In genomic region chr7:28490903-28491302, GRCm38 (mm10) we compare ENCODE assay signal across 10 mouse cellular contexts. TPM values are rescaled to one million over a fixed set of nuclear protein-coding genes. Genes with fewer than 3 reads are reported as not detected.
DNase-seq lines count a peak whose midpoint lies in the region; ATAC-seq and TF ChIP-seq lines count a peak whose summit lies in the region.
"Had no signal": no experiment of that assay in that cellular context is flagged by ENCODE, and none has a peak within 500 bp of the region (broad histone marks: within the 10 kb centered on the region; RNA-seq: fewer than 3 reads in every experiment).

No protein-coding gene starts in this region.

- 0 out of 2 replicates have a peak overlapping the region, but pooled peaks have one; percentile 19 for H3K4me2 ChIP-seq in heart, embryonic 14.5 days (ENCODE audit: low read length)
- H3K4me2 ChIP-seq in limb, embryonic 12.5 days, result peak overlapping the region; percentile 27

- no peaks in the 10 kb centered on the region for H3K36me3 ChIP-seq in heart, embryonic 14.5 days (ENCODE audit: control insufficient read depth, insufficient read depth, low read length)
- H3K36me3 ChIP-seq in heart, adult 2 months (ENCODE audit: control insufficient read depth, insufficient read depth, low read length), result no peaks in the 10 kb centered on the region
- H3K36me3 ChIP-seq in ES-Bruce4 (ENCODE audit: control insufficient read depth, insufficient read depth, low read length, poor library complexity, severe bottlenecking), result no peaks in the 10 kb centered on the region
- no peaks in the 10 kb centered on the region for H3K36me3 ChIP-seq in embryonic facial prominence, embryonic 10.5 days (replicated peaks)
- H3K36me3 ChIP-seq in limb, embryonic 12.5 days, result no peaks in the 10 kb centered on the region

- no peak for TF ChIP-seq POLR2A in heart, adult 2 months (IDR thresholded peaks at IDR 0.05; ENCODE audit: insufficient read depth, low read depth, low read length)
- no peak for TF ChIP-seq POLR2A in ES-Bruce4 (IDR thresholded peaks at IDR 0.05; ENCODE audit: insufficient read depth, low read length)

- 33% methylated on average over 14 of the region's 14 CpGs for WGBS in heart, embryonic 14.5 days
- WGBS in heart, adult 2 months, result 32% methylated on average over 14 of the region's 14 CpGs
- WGBS in embryonic facial prominence, embryonic 10.5 days, result 30% methylated on average over 14 of the region's 14 CpGs
- WGBS in limb, embryonic 12.5 days, result 23% methylated on average over 14 of the region's 14 CpGs

- no peak for TF ChIP-seq CTCF in heart, adult 2 months (IDR thresholded peaks at IDR 0.05)
- no peak for TF ChIP-seq CTCF in ES-Bruce4 (IDR thresholded peaks at IDR 0.05; ENCODE audit: low read depth, low read length)

- no peak overlapping the region for H3K4me3 ChIP-seq in heart, embryonic 14.5 days (ENCODE audit: control insufficient read depth in 1 of 2, insufficient read depth in 1 of 2, low read depth in 1 of 2, low read length in 2 of 2)
- no peak overlapping the region for H3K4me3 ChIP-seq in heart, adult 2 months
- peak overlapping the region; percentile 78 for H3K4me3 ChIP-seq in ES-Bruce4 (ENCODE audit: low read depth, low read length)
- peak overlapping the region; percentile 8; the same call in 1 of the 2 replicates for H3K4me3 ChIP-seq in embryonic facial prominence, embryonic 10.5 days
- H3K4me3 ChIP-seq in limb, embryonic 12.5 days (replicated peaks), result no peak overlapping the region

- no peak overlapping the region for H3K27ac ChIP-seq in heart, embryonic 14.5 days (replicated peaks in 1 of 2; ENCODE audit: control insufficient read depth in 1 of 2, insufficient read depth in 1 of 2, low read depth in 2 of 2, low read length in 2 of 2)
- no peak overlapping the region for H3K27ac ChIP-seq in heart, adult 2 months
- 0 out of 2 replicates have a peak overlapping the region, but pooled peaks have one; percentile 36 for H3K27ac ChIP-seq in ES-Bruce4 (ENCODE audit: insufficient read depth, low read length)
- H3K27ac ChIP-seq in embryonic facial prominence, embryonic 10.5 days (replicated peaks), result no peak overlapping the region
- no peak overlapping the region for H3K27ac ChIP-seq in limb, embryonic 12.5 days

- no peaks in the 10 kb centered on the region for H3K79me2 ChIP-seq in heart, adult 2 months (replicated peaks; ENCODE audit: control insufficient read depth, insufficient read depth, low read length)

- ATAC-seq in heart, embryonic 14.5 days (ENCODE audit: insufficient number of reproducible peaks, insufficient read depth, low FRiP score, low read depth), result no peak
- ATAC-seq in limb, embryonic 12.5 days (ENCODE audit: insufficient number of reproducible peaks, insufficient read depth, low FRiP score, low TSS enrichment, low read depth), result no peak
- ATAC-seq: Patski had no signal

- no peaks in the 10 kb centered on the region for H3K9me3 ChIP-seq in heart, embryonic 14.5 days (ENCODE audit: control insufficient read depth, low read length)
- no peaks in the 10 kb centered on the region for H3K9me3 ChIP-seq in ES-Bruce4 (replicated peaks; ENCODE audit: control insufficient read depth, insufficient read depth, low read length, poor library complexity, severe bottlenecking)
- H3K9me3 ChIP-seq in embryonic facial prominence, embryonic 10.5 days, result no peaks in the 10 kb centered on the region
- no peaks in the 10 kb centered on the region for H3K9me3 ChIP-seq in limb, embryonic 12.5 days

- H3K27me3 ChIP-seq in heart, embryonic 14.5 days (ENCODE audit: control insufficient read depth, insufficient read depth, low read length), result peaks cover 18% of the 10 kb centered on the region
- no peaks in the 10 kb centered on the region for H3K27me3 ChIP-seq in heart, adult 2 months (ENCODE audit: control insufficient read depth, insufficient read depth, low read length)
- no peaks in the 10 kb centered on the region for H3K27me3 ChIP-seq in ES-Bruce4 (ENCODE audit: control insufficient read depth, insufficient read depth, low read length, poor library complexity, severe bottlenecking)
- H3K27me3 ChIP-seq in embryonic facial prominence, embryonic 10.5 days (replicated peaks; ENCODE audit: low read depth, poor library complexity, severe bottlenecking), result peaks cover 28% of the 10 kb centered on the region
- peaks cover 33% of the 10 kb centered on the region for H3K27me3 ChIP-seq in limb, embryonic 12.5 days

- TF ChIP-seq EP300 in heart, adult 2 months (IDR thresholded peaks at IDR 0.05; ENCODE audit: insufficient read depth, low read depth, low read length), result no peak
- no peak for TF ChIP-seq EP300 in ES-Bruce4 (IDR thresholded peaks at IDR 0.05; ENCODE audit: insufficient read depth, low read depth, low read length)

- no peak for DNase-seq in heart, adult 2 months
- DNase-seq in embryonic facial prominence, embryonic 10.5 days (ENCODE audit: low spot score), result no peak
- DNase-seq in natural killer cell, adult 2 months (ENCODE audit: low spot score in 2 of 2), result no peak
- no peak for DNase-seq in right cerebral cortex, postnatal 25 days
- no peak for DNase-seq in MN1 (ENCODE audit: low spot score)
- DNase-seq: layer of hippocampus, postnatal 36 days had no signal

- H3K4me1 ChIP-seq in heart, embryonic 14.5 days (ENCODE audit: control insufficient read depth in 2 of 2, insufficient read depth in 2 of 2, low read length in 2 of 2), result peaks cover 2 to 5% of the 10 kb centered on the region in 2 experiments; a peak in 3 of 4 replicates
- H3K4me1 ChIP-seq in heart, adult 2 months (ENCODE audit: control insufficient read depth, insufficient read depth, low read length), result no peaks in the 10 kb centered on the region
- H3K4me1 ChIP-seq in ES-Bruce4 (ENCODE audit: control insufficient read depth, insufficient read depth, low read length), result peaks cover 2% of the 10 kb centered on the region
- H3K4me1 ChIP-seq in embryonic facial prominence, embryonic 10.5 days, result peaks cover 15% of the 10 kb centered on the region
- H3K4me1 ChIP-seq in limb, embryonic 12.5 days (replicated peaks), result peaks cover 5% of the 10 kb centered on the region

- intact Hi-C loops in heart, adult 2 months (cut with DNase I), result loop anchor here (1.0 kb wide), 1 partner anchor 110 kb away; no protein-coding TSS in a partner anchor

- H3K9ac ChIP-seq in heart, embryonic 14.5 days (ENCODE audit: low read length), result no peak overlapping the region
- no peak overlapping the region for H3K9ac ChIP-seq in heart, adult 2 months (ENCODE audit: low read depth, low read length)
- H3K9ac ChIP-seq in ES-Bruce4 (ENCODE audit: low read depth, poor library complexity, severe bottlenecking), result peak overlapping the region; percentile 49
- no peak overlapping the region; the same call in 1 of the 2 replicates for H3K9ac ChIP-seq in limb, embryonic 12.5 days (replicated peaks)

RNA-seq across cellular contexts. Expression of gene Ifnl2, which starts 19.4 kb away (rescaled TPM):
- not detected in 2 replicates for polyA plus RNA-seq in heart, embryonic 14.5 days (2014; fragmentation: Nextera tagmentation; extraction: Ambion mirVana)
- total RNA-seq in heart, adult 2 months (2021), result not detected
- not detected in 2 replicates for polyA plus RNA-seq in heart, adult 2 months (2012; rRNA removed)
- not detected in 2 replicates for polyA plus RNA-seq in ES-Bruce4 (2011; ENCODE audit: insufficient read depth, insufficient read length, low read depth, missing spikeins)
- not detected in 2 replicates for polyA plus RNA-seq in embryonic facial prominence, embryonic 10.5 days (2016; fragmentation: Nextera tagmentation; extraction: Ambion mirVana)
- not detected in 2 replicates for polyA plus RNA-seq in limb, embryonic 12.5 days (2016; fragmentation: Nextera tagmentation; extraction: Ambion mirVana)
- total RNA-seq: layer of hippocampus, postnatal 36 days had no signal
- polyA plus RNA-seq: Patski had no signal

RNA-seq across cellular contexts. Expression of gene Ifnl3, which starts 31.7 kb away (rescaled TPM):
- not detected in 2 replicates for polyA plus RNA-seq in heart, embryonic 14.5 days (2014; fragmentation: Nextera tagmentation; extraction: Ambion mirVana)
- total RNA-seq in heart, adult 2 months (2021), result not detected
- not detected in 2 replicates for polyA plus RNA-seq in heart, adult 2 months (2012; rRNA removed)
- polyA plus RNA-seq in ES-Bruce4 (2011; ENCODE audit: insufficient read depth, insufficient read length, low read depth, missing spikeins), result not detected in 2 replicates
- polyA plus RNA-seq in embryonic facial prominence, embryonic 10.5 days (2016; fragmentation: Nextera tagmentation; extraction: Ambion mirVana), result not detected in 2 replicates
- polyA plus RNA-seq in limb, embryonic 12.5 days (2016; fragmentation: Nextera tagmentation; extraction: Ambion mirVana), result not detected in 2 replicates
- total RNA-seq: layer of hippocampus, postnatal 36 days had no signal
- polyA plus RNA-seq: Patski had no signal

RNA-seq across cellular contexts. Expression of gene Lrfn1, which starts 39.1 kb away (rescaled TPM):
- polyA plus RNA-seq in heart, embryonic 14.5 days (2014; fragmentation: Nextera tagmentation; extraction: Ambion mirVana), result 1.6 and 2.1 TPM in 2 replicates
- under 1 TPM; 0.68 to 0.73 TPM for total RNA-seq in heart, adult 2 months (2021)
- polyA plus RNA-seq in heart, adult 2 months (2012; rRNA removed), result 0.82 and 1.3 TPM in 2 replicates
- 14.6 and 21.9 TPM in 2 replicates for polyA plus RNA-seq in ES-Bruce4 (2011; ENCODE audit: insufficient read depth, insufficient read length, low read depth, missing spikeins)
- 4.9 TPM in 2 replicates for polyA plus RNA-seq in embryonic facial prominence, embryonic 10.5 days (2016; fragmentation: Nextera tagmentation; extraction: Ambion mirVana)
- 7.5 and 7.9 TPM in 2 replicates for polyA plus RNA-seq in limb, embryonic 12.5 days (2016; fragmentation: Nextera tagmentation; extraction: Ambion mirVana)

RNA-seq across cellular contexts. Expression of gene Sycn, which starts 49.8 kb away (rescaled TPM):
- not detected in 2 replicates for polyA plus RNA-seq in heart, embryonic 14.5 days (2014; fragmentation: Nextera tagmentation; extraction: Ambion mirVana)
- not detected for total RNA-seq in heart, adult 2 months (2021)
- polyA plus RNA-seq in heart, adult 2 months (2012; rRNA removed), result not detected in 2 replicates
- not detected in 2 replicates for polyA plus RNA-seq in ES-Bruce4 (2011; ENCODE audit: insufficient read depth, insufficient read length, low read depth, missing spikeins)
- polyA plus RNA-seq in embryonic facial prominence, embryonic 10.5 days (2016; fragmentation: Nextera tagmentation; extraction: Ambion mirVana), result not detected in 2 replicates
- polyA plus RNA-seq in limb, embryonic 12.5 days (2016; fragmentation: Nextera tagmentation; extraction: Ambion mirVana), result not detected in 2 replicates
- total RNA-seq: layer of hippocampus, postnatal 36 days had no signal
- polyA plus RNA-seq: Patski had no signal

RNA-seq across cellular contexts. Expression of gene Gmfg, which starts 53.7 kb away (rescaled TPM):
- polyA plus RNA-seq in heart, embryonic 14.5 days (2014; fragmentation: Nextera tagmentation; extraction: Ambion mirVana), result 8.4 and 8.6 TPM in 2 replicates
- 1 to 10 TPM; 3.8 to 5.3 TPM for total RNA-seq in heart, adult 2 months (2021)
- 6.8 and 7.1 TPM in 2 replicates for polyA plus RNA-seq in heart, adult 2 months (2012; rRNA removed)
- polyA plus RNA-seq in ES-Bruce4 (2011; ENCODE audit: insufficient read depth, insufficient read length, low read depth, missing spikeins), result 37.6 and 45.2 TPM in 2 replicates
- 6.9 and 7.1 TPM in 2 replicates for polyA plus RNA-seq in embryonic facial prominence, embryonic 10.5 days (2016; fragmentation: Nextera tagmentation; extraction: Ambion mirVana)
- 6.2 and 9.0 TPM in 2 replicates for polyA plus RNA-seq in limb, embryonic 12.5 days (2016; fragmentation: Nextera tagmentation; extraction: Ambion mirVana)

Comparison
In these comparisons a context has a peak if more than half of its experiments do, and no peak if none do; other contexts are left out.
1. H3K4me3 ChIP-seq: peak in ES-Bruce4 (single experiment) and embryonic facial prominence, embryonic 10.5 days (single experiment); none in heart, embryonic 14.5 days (0 of 2), heart, adult 2 months (single experiment) and limb, embryonic 12.5 days (single experiment).